Mouse (Mus musculus): ENCODE results near the gene Tatdn3.
A peak's percentile ranks its signal among the peaks of the same experiment; 100 is the strongest.

The Tatdn3 gene

DNA sequence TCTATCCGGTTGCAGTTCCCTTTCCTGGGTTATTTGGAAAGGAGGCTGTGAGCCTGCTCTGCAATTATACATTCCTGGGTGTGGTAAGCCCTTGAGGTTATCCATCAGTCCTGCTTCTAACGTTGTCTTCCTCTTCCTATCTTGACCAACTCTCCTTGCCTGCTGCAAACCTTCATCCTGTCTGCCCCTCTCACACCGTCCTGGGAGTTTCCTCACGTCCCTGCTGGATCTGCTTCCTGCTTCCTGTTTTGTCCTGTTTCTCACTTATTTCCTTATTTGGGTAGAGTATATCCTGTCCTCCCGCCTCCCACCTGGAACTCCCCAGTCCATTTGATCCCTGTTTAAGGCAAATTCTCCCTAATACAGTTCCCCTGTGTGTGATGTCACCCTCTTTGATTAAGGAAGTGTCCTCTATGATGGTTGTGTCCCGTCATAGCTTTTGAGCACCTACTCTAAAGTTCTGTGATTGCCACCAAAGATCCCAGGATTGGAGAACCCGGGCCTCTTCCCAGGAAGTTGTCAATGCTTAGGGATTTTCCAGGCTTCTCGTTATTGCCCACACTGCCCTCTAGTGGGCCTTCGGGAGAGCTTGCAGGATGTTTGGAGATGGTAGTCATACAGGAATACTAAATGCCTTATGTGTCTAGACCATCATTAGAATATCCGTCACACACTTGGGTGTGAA lies 12.6 kb upstream of the Tatdn3 start:
- peak in 1 of 2 experiments; percentile 27 for DNase-seq (ENCODE audit: low spot score in 2 of 2)

DNA sequence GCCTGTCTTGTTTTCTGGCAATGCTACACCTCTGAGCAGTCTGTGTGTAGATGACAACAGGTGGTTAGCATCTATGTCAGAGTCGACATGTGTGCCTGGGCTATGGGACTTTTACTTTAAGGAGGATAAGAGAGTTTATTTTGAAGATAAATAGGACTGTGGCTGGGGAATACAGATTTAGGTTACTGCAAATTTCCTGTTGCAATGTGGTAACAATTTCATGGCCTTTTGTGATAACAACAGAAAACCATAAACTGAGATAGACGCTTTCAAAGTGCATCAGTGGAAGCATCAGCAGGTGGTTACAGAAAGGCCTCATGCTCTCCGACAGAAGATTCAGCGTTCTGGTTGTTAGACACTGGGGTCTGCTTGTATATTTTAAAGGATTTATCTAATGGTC lies 10.8 kb upstream of the Tatdn3 start:
- DNase-seq (ENCODE audit: low spot score in 2 of 2), result no peak

DNA sequence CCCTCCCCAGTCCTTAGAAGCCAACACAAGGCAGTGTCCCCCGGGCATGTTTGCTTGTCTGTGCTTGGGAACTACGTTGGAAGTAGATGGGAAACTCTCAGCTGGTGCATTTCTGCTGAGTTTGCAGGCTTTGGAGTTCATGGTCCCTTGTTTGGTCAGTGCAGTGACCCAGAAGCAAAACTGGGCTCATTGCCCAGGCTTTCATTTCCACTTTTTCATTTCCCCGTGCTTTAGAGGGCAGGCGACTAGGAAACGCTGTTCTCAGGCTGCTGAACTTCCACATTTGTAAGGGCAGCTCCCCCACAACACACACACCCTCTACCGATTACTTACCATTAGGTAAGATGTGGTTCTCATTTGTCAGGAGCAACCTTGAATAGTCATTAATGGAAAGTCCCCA lies 10.3 kb upstream of the Tatdn3 start:
- DNase-seq (ENCODE audit: low spot score in 2 of 2), result no peak

DNA sequence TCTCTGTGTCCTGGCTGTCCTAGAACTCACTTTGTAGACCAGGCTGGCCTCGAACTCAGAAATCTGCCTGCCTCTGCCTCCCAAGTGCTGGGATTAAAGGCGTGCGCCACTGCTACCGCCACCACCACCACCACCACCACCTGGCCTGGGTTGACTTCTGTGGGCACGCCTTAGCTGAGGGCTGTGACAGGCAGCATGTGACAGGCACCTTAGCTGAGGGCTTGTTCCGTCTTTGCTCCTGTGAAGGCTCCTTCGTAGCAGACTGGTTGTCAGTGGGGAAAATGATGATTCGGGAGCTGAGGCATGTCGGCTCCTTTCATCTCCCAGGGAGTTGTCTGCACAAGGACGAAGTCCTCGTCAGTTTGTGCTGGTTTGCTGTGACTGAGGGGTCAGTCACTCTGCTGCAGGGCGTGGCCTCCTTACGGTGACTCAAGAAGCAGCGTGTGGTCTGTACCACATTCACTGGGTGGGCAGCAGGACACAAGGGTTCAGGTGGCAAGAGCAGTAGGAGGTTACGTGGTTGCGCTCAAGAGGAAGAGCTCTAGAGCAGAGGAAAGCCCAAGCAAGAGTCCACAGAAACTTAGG lies 9.7 kb upstream of the Tatdn3 start:
- no peak for DNase-seq (ENCODE audit: low spot score in 2 of 2)

DNA sequence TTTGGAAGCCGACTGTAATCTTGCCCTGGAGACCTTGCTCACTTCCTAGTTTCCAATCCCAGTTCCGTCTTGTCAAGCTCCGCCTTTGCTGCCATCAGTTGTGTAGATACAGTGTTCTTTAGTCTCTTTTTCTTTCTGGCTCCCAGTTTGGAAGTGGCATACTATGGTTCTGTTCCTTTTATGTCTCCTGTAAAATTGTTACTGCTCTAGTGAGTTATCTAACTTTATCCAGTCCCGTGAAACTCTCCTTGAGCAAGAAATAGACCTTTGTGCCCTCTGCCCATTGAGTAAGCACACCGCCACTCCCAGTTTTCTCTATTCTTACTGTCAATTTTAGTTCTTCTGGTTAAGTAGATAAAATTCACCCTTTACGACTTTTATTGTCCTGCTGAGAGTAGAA lies 8.9 kb upstream of the Tatdn3 start:
- DNase-seq (ENCODE audit: low spot score in 2 of 2), result no peak

DNA sequence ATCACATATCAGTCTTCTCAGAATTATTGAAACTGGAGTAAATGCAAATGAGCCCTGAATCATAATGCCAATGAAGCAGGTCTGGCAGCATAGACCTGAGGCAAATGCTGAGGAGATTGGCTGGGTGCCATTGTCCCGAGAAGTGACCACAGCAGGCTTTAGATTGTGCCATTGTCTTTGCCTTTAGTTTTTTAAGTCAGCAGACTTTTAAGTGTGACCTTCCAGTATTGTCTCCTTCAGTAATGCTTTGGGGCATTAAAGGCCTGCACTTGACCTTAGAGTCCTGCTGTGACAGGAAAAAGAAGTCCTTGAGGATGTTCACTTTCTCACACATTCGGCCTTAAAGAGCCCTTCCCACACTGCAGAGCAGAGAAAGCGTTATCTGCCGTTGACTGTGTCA lies 7.5 kb upstream of the Tatdn3 start:
- no peak for DNase-seq (ENCODE audit: low spot score in 2 of 2)

DNA sequence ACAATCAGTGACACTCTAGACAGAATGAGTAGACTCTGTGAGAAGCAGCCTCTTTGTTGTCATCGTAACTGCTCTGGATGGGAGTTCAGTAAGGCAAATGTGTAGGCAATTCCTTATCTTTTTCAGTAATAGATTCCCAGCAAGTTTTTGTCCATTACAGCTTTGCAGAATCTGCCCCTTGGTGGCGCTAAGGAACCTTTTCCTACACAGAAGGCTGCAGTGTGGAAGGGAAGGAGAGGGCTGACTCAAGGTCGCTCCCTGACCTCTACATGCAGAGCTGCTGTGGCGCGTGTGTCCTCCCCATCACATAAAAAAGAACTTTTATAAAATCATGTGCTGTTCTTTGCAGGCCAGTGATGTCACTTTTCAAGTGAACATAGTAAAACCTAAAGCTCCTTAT lies 5.6 kb upstream of the Tatdn3 start:
- no peak for DNase-seq (ENCODE audit: low spot score in 2 of 2)

DNA sequence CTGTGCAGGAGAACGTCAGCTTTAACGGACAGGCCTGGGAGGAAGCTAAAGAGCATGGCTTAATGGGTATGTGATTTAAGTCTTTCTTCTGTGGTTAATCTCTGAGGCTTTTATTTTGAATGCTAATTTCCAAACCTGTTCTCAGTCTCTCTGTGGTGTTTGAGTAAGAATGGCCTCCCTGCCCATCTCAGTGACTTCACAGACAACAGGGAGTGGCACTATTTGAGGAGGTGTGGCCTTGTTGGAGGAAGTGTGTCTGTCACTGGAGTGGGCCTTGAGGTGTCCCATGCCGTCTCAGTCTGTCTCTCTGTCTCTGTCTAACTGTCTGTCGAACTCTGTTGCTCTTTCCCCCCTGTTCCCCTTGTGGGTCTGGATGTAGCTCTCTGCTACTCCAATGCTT lies 2.5 kb upstream of the Tatdn3 start:
- no peak for DNase-seq (ENCODE audit: low spot score in 2 of 2)

DNA sequence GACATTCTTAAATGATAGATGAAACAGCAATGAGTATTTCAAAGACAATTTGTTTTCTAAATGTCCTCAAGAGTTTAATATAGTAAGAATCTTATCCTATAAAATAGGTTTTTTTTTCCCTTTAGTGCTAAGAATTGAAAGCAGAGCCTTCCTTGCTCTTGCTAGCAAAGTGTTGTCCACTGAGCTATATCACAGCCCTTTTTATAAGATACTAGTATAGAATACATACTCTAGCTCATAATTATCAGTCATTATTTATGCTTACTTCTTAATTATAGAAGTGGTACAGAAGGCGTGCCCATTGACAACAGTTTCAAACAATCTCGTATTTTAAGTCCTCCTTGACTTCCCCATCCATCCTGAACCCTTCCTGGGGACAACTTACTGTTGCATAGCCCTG lies 1.8 kb upstream of the Tatdn3 start:
- no peak for DNase-seq (ENCODE audit: low spot score in 2 of 2)

DNA sequence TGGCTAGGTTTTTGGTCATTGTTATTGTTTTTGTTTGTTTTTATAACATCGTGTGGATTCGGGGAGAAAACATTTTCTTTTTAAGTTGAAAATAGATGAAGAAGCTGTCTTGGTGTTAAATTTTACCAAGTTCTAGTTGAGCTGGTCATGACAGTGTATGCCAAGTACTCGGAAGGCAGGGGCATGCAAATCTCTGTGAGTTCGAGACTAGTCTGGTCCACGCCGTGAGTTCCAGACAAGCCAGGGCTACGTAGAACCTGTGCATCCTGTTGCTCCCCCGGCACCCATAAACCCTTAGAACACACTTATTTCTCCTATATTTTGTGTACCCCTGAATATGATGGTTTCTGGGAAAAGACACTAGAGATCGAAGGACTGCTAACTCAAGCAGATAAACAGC lies 968 bp upstream of the Tatdn3 start:
- no peak for DNase-seq (ENCODE audit: low spot score in 2 of 2)

DNA sequence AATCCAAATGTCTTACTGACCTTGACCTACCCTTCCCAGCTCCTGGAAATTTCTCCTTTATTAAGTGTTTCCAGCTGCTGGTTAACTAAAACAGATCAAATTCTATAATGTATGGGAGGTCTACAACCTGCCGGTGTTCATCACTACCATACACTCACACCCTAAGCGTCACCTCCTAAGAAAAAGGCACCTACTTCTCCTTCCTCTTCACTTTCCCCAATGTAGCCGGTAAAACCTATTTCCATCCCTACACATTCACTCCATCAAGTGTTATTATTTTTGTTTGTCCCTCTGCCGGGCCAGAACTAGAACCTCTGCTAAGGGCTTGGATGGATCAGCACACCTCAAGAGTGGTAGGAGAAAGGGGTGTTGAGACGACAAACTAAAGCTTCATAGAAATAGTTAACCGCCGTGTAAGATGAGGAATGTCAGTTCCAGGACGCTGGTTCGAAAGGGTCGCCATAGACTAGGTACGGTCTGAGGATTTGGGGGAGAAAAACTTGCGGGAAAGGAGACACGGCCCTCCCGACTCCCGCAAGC lies 421 bp downstream of the Tatdn3 start:
- no peak for DNase-seq (ENCODE audit: low spot score in 2 of 2)

DNA sequence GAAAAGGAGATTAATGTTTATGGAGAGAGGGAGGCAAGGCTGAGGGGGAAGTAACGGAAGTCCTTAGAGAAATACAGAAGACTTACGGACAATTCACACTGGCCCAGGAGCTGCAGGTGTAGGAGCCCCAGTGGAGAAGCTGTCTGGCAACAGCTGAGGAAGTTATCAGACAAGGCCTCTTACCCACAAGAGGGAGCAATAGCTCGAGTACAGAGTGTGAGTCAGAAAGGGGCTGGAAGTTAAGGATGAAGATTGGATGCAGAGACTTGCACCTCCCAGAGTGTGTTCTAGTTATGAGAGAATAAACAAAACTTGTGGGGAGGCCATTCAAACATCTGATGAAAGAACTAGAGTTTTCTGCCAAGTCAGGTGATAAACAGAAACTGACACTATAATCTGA lies 5.3 kb downstream of the Tatdn3 start:
- DNase-seq (ENCODE audit: low spot score in 2 of 2), result no peak

DNA sequence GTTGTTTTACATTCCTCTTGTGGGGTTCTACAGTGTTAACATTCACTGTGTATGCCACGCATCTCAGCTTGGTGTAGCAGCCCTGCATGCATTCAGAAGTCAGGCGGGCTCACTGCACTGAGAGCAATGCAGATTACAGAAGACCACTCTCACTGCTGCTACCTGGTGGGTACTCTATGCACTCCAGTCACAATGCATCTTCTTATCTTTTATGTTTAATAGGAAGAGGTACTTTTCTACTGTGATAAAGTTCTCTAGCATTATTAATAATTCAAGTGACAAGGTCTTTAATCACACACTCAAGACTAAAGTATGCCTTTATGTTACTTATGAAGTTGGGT lies 7.2 kb downstream of the Tatdn3 start:
- no peak for DNase-seq (ENCODE audit: low spot score in 2 of 2)

DNA sequence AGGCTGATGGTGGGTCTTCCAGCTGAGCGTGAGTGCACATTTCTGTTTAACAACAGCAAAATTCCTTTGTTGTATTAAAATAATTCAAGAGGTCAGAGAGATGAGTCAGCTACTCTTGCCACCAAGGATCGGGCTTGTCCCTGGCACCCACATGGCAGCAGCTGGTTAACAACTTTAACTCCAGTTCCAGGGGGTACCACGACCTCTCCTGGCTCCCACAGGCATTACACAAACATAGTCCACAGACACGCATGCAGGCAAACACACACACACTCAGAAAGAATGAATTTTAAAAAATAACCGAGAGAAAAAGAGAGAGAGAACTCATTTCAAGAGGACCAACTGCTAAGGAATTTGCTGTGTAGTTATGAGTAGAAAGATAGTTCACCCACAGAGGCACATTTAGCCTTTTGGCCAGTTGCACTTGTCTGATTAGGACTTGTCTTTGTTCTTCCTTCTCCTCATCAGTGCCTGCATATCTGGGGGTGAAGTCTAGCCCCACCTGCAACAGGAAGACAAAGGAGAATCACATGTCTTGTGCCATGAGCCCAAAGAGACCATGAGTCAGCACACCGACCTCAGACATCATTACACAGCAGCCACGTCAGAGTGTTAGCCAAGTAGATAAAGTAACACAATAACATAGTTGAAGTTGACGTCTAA lies 7.7 kb downstream of the Tatdn3 start:
- DNase-seq (ENCODE audit: low spot score in 2 of 2), result no peak

DNA sequence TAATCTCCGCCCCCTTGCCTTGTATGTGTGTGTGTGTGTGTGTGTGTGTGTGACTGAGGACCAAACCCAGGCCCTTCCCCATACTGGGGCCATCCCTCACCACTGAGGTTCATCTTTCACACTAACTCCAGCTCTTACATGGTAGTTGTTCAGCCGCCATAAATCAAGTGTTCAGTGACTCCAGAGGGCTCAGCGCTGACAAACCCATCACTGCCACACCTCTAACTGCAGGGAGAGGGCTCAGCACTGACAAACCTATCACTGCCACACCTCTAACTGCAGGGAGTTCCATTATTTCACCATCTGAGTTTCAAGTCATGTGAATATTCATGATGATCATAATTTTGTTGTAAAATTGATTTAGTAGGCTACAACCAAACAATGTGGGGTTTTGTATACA lies 9.2 kb downstream of the Tatdn3 start:
- no peak for DNase-seq (ENCODE audit: low spot score in 2 of 2)

DNA sequence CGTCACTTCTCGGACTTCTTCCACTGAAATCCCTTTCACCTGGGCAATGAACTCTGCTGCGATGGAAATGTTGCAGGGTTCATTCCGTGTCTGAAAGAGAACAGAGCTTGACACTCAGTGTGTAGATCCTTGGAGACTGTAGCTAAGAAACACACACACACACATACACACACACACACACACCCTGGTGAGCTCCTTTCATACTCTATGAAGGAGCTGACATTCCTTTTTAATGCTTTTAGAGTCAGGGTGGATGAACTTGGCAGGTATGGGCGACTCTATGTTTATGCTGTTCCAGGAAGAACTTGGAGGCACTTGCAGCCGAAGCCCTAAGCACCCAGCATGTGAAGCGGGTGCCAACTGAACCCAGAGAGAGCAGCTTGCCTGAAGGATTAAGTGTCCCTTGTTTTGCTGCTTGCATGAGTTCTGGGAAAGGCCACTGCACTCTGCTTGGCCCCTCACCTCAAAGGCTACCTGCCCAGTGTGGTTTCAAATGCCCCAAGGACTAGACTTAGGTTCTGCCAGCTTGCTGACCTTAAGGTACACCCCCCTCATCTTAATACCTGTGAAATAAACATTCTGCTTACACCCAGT lies 16.4 kb downstream of the Tatdn3 start:
- no peak for DNase-seq (ENCODE audit: low spot score in 2 of 2)

DNA sequence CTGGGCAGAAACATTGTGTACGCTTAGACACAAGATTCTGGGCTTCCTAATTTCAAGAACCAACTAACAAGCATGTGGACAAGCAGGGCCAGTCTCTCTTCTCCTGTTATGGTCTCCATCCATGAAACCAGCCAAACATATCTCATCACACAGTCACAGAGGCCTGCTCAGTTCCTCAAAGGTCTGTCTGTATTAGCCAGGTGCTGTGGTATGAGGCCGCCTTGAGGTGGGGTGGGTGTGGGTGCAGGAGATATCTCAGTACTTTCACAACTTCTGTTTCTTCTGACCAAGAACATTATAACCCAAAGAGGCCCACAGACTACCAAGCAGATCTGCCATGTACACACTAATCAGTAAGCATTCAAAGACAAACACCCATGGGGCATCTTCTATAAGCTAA lies 17.5 kb downstream of the Tatdn3 start:
- DNase-seq (ENCODE audit: low spot score in 2 of 2), result no peak

DNA sequence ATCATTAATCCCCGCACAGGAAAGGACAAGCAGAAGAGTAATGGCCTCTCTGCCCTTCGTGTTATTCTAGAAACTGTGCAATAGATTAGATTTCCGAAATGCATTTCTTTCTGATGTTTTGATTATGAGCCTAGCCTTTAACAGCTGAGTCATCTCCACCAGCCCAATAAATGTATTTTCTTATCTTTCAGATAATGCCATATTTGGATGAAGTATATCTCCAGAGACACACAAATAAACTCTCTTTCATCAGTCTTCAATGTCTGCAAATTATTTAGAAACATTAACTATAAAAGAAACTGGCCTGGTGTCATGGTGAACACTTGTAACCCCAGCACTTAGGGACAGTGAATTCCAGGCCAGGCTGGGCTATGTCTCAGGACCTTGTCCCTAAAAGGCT lies 20.0 kb downstream of the Tatdn3 start:
- DNase-seq (ENCODE audit: low spot score in 2 of 2), result no peak

DNA sequence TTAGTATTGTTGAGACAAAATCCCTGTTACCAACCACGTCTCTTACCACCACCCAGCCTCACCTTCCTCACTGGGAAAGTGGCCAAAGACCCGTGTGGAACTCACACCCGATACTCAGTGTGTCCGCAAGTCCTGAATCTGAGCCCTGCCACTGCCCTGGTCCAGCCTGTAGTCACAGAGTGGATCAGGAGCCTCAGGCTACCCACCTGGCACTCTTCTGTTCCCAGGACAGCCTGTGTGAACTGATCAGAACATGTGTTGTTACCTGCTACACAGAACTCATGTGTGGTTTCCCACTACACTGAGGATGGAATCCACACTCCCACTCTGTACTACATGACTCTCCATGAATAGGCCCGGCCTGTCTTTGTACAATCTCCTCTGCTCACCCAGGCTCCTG lies 20.6 kb downstream of the Tatdn3 start:
- no peak for DNase-seq (ENCODE audit: low spot score in 2 of 2)

DNA sequence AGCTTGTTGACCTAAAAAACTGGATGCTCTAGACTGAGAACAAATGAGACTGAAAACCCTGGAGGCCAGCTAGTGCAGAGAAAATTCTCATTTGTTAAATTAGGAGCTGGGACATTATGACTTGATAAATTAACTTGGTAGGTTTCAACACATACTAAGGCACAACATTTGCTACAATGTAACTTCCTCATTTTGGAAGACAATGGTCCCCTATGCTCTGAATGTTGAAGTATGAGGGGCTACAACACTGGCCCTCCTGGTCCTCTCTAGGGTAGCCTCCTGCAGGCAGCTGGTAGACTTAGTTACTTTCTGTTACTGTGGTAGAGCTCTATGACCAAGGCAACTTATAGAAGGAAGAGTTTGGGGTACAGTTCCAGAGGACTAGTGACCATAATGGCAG lies 21.4 kb downstream of the Tatdn3 start:
- DNase-seq (ENCODE audit: low spot score in 2 of 2), result no peak

DNA sequence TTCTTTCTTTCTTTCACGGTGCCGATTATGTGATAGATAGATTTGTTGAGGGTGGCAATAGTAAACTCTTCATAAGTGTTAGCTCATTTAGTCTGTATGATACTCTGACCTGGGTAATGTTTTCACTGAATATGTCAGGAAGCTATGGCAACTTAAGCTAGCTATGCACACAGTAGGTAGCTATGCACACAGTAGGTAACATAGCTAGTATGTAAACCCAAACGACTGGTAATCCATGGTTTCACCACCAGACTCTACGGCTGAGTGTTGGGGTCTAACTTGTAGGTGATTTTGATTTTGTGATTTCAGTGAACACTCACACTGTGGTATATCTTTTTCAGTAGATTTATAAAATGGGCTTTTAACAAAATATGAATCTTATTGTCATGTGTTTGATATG lies 24.7 kb downstream of the Tatdn3 start:
- no peak for DNase-seq (ENCODE audit: low spot score in 2 of 2)

DNA sequence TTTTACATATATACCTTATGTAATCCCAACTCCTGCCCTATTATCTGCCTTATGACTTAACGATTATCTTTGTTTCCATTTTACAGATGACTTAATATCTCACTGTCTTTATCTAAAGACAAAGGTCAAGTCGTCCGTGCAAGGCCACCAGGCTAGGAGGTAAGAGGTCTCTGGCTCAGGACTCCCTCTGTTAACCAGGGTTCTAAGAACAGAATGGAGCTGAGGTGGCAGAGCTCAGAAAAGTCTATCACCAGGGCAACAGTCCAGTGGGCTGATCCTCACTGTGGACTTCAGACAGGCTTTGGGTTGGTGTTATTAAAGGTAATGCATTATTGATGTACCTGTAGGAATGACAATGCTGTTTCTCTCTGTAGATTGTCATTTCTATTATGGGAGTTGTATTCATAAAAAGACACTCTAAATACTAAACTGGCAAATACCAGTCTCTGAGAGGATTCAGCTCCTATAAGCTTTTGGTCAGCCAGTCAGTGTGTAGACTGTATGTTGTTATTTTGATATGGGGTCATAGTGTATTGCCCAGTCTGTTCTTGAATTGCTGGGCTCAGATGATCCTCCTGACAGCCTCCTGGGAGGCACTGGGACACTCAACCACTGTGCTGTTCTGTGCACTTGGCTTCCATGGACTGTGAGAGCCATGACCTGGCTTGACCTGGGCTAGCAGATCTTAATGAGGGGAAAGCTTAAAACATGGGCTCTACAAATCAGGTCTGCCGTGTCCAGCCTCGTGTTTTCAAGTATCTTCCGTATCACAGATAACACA lies 26.0 kb downstream of the Tatdn3 start, which contains the start of gene Spata45:
Gene Spata45 (plus strand): TSS at position 86 of the 781 bp plus-strand sequence.
- DNase-seq (ENCODE audit: low spot score in 2 of 2), result no peak

Measured in right cerebral cortex, postnatal 36 days (tissue).